Mouse (Mus musculus) heart, postnatal 25 days (tissue): ENCODE data around the gene Net1. TPM values are rescaled to one million over a fixed set of nuclear protein-coding genes. Genes with fewer than 3 reads are reported as not detected.
"Not testable (repeated sequence)": the region's sequence is repeated elsewhere in the genome, so short reads cannot be mapped to it uniquely, and the experiment has no call there.

Experiments used
- DNase-seq: peaks from one replicate; pipeline ENCODE4 v3.0.0; 2022; ENCODE audit warnings: low spot score
- intact Hi-C: fragments of 180-260 bp; cut with DNase I; formaldehyde crosslinking; loops from one replicate; pipeline ENCODE4 v1.15.1; 2025
- total RNA-seq, 2 experiments: library from RNA; stranded (reverse); gene quantifications; 2 replicates each; pipeline ENCODE4 v1.2.3; 2021

Net1 gene
- 10 to 100 TPM; 19.8 to 20.0 TPM for total RNA-seq

- intact Hi-C loops: no loop called here
- DNase-seq: peak; percentile 70
These were observed at the start of gene Net1, which contains the start of gene Tubal3 for GRCm38 (mm10) chr13:3917571-3918311. TSS of gene Net1 (minus strand) at chr13:3918220. TSS of gene Tubal3 (plus strand) at chr13:3918274.

- intact Hi-C loops: no loop called here
- no peak for DNase-seq
These were observed 33.3 kb upstream of the Net1 start for GRCm38 (mm10) chr13:3951198-3951914.

- intact Hi-C loops: no loop called here
- DNase-seq: no peak
These were observed 31.5 kb upstream of the Net1 start for GRCm38 (mm10) chr13:3949477-3949876.

- intact Hi-C loops: no loop called here
These were observed 29.2 kb upstream of the Net1 start for GRCm38 (mm10) chr13:3947267-3947666.

GRCm38 (mm10) chr13:3945249-3945648 lies 27.2 kb upstream of the Net1 start, which contains the start of gene Ucn3:
TSS of gene Ucn3 (minus strand) at chr13:3945349.
- no peak for DNase-seq
- intact Hi-C loops: no loop called here

More at GRCm38 (mm10) chr13:3947267-3947666, 29.2 kb upstream of the Net1 start:
- DNase-seq: no peak

GRCm38 (mm10) chr13:3944699-3945098 lies 26.7 kb upstream of the Net1 start:
- DNase-seq: no peak
- intact Hi-C loops: no loop called here

GRCm38 (mm10) chr13:3926046-3926445 lies 8.0 kb upstream of the Net1 start:
- DNase-seq: no peak
- intact Hi-C loops: no loop called here

- intact Hi-C loops: no loop called here
- no peak for DNase-seq
These were observed 7.6 kb upstream of the Net1 start for GRCm38 (mm10) chr13:3925632-3926031.

GRCm38 (mm10) chr13:3924483-3924882 lies 6.5 kb upstream of the Net1 start:
- no peak for DNase-seq
- intact Hi-C loops: no loop called here

- intact Hi-C loops: no loop called here
- no peak for DNase-seq
These were observed 4.5 kb downstream of the Net1 start for GRCm38 (mm10) chr13:3913504-3913903.

GRCm38 (mm10) chr13:3910356-3910755 lies 7.7 kb downstream of the Net1 start:
- intact Hi-C loops: no loop called here

GRCm38 (mm10) chr13:3908262-3908661 lies 9.8 kb downstream of the Net1 start:
- intact Hi-C loops: no loop called here
- DNase-seq: no peak

More at GRCm38 (mm10) chr13:3910356-3910755, 7.7 kb downstream of the Net1 start:
- DNase-seq: no peak

- DNase-seq: no peak
- intact Hi-C loops: no loop called here
These were observed 10.8 kb downstream of the Net1 start for GRCm38 (mm10) chr13:3907151-3907696.

GRCm38 (mm10) chr13:3899301-3899700 lies 18.7 kb downstream of the Net1 start:
- DNase-seq: no peak
- intact Hi-C loops: loop anchor here (5.0 to 10.0 kb wide), 2 partner anchors 103 to 494 kb away; no protein-coding TSS in a partner anchor

- not testable (repeated sequence) for DNase-seq
- intact Hi-C loops: loop anchor here (5.0 to 10.0 kb wide), 2 partner anchors 104 to 493 kb away; no protein-coding TSS in a partner anchor
These were observed 19.8 kb downstream of the Net1 start for GRCm38 (mm10) chr13:3898202-3898601.

GRCm38 (mm10) chr13:3896913-3897312 lies 21.1 kb downstream of the Net1 start:
- intact Hi-C loops: loop anchor here (1.0 to 10.0 kb wide), 3 partner anchors 105 to 492 kb away; no protein-coding TSS in a partner anchor
- DNase-seq: no peak

GRCm38 (mm10) chr13:3896032-3896431 lies 22.0 kb downstream of the Net1 start:
- intact Hi-C loops: loop anchor here (5.0 to 10.0 kb wide), 2 partner anchors 106 to 491 kb away; no protein-coding TSS in a partner anchor

GRCm38 (mm10) chr13:3895397-3895980 lies 22.5 kb downstream of the Net1 start:
- intact Hi-C loops: loop anchor here (5.0 to 10.0 kb wide), 2 partner anchors 107 to 491 kb away; no protein-coding TSS in a partner anchor
- DNase-seq: no peak

More at GRCm38 (mm10) chr13:3896032-3896431, 22.0 kb downstream of the Net1 start:
- DNase-seq: no peak

- intact Hi-C loops: loop anchor here (5.0 to 10.0 kb wide), 2 partner anchors 167 to 490 kb away; no protein-coding TSS in a partner anchor
- DNase-seq: no peak
These were observed 23.5 kb downstream of the Net1 start for GRCm38 (mm10) chr13:3894549-3894948.
